Mouse (Mus musculus) lung, embryonic 16.5 days (tissue): ENCODE results near the gene Rasl11b. TPM values are rescaled to one million over a fixed set of nuclear protein-coding genes. Genes with fewer than 3 reads are reported as not detected.

Experiments
- ATAC-seq: fragments of 200-750 bp; cut with Nextera tagmentation; 2 replicates; pipeline ENCODE4 v1.8.0; 2017; ENCODE audit warnings: low read depth, mild to moderate bottlenecking, moderate library complexity
- H3K27ac ChIP-seq: fragments of 300-500 bp; sonication (generic); 2 replicates; pipeline ENCODE4 v1.5.1; 2014; ENCODE audit warnings: mild to moderate bottlenecking, control low read depth, low read length
- H3K27me3 ChIP-seq: fragments of 300-500 bp; sonication (generic); 2 replicates; pipeline ENCODE4 v1.6.1; 2014; ENCODE audit warnings: low read depth, low read length, mixed read lengths; ENCODE audit not compliant: control insufficient read depth, insufficient read depth
- H3K36me3 ChIP-seq: fragments of 300-500 bp; sonication (generic); 2 replicates; pipeline ENCODE4 v1.6.1; 2014; ENCODE audit warnings: low read length; ENCODE audit not compliant: control insufficient read depth, insufficient read depth
- H3K4me1 ChIP-seq: fragments of 300-500 bp; sonication (generic); replicated peaks from 2 replicates; pipeline ENCODE4 v1.6.1; 2014; ENCODE audit warnings: low read length, mixed read lengths; ENCODE audit not compliant: control insufficient read depth, insufficient read depth
- H3K4me2 ChIP-seq: fragments of 300-500 bp; sonication (generic); 2 replicates; pipeline ENCODE4 v1.6.1; 2014; ENCODE audit warnings: low read depth, low read length, control low read depth
- H3K4me3 ChIP-seq: fragments of 300-500 bp; sonication (generic); 2 replicates; pipeline ENCODE4 v1.5.1; 2014; ENCODE audit warnings: mild to moderate bottlenecking, low read length, control low read depth
- H3K9ac ChIP-seq: fragments of 300-500 bp; sonication (generic); 2 replicates; pipeline ENCODE4 v1.6.1; 2014; ENCODE audit warnings: low read length, control low read depth
- H3K9me3 ChIP-seq: fragments of 300-500 bp; sonication (generic); 2 replicates; pipeline ENCODE4 v1.6.1; 2016; ENCODE audit warnings: low read length; ENCODE audit not compliant: control insufficient read depth
- WGBS: fragments of 180-500 bp; shearing (Covaris S2); extraction: QIAGEN DNeasy Blood & Tissue Kit; methylation state at CpG from one replicate; pipeline ENCODE4 v1.1.7; 2014; 5-methylcytosine and 5-hydroxymethylcytosine counted together
- polyA plus RNA-seq: library from polyadenylated mRNA; unstranded; fragments of >200 nt; fragmentation: Nextera tagmentation; extraction: Ambion mirVana; gene quantifications from 2 replicates; pipeline ENCODE4 v1.2.1, GENCODE M21; 2015

Rasl11b gene
- polyA plus RNA-seq, 1 experiment from 2014 or later, result 182 TPM

DNA sequence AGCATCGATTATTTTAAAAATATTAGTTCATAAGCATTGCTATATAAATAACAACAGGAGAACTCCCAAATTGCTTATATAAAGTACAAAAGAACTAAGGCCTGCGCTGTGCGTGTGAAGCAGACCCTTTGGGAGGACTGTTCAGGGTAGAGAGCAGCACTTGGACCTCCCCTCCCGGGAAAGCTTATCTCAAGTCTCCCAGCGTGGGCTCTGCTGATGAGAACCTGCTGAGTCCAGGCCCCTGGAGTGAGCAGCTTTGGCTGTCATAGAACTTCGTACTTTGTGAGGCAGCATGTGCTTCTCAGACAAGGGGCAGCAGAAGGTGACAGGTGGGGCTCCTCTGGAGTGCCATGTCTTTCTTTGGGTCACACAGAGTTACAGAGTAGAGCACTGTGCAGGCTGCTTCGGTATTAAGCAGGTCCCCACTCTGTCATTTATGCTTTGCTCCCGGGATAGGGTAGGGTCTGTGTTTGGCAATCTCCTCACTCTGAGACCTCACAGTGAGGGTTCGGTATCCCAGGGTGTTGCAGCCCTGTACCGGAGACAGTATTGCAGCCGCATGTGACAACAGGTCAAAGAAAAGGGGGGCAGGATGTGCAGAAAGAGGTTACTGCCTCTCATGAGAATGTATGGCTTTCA is 34.8 kb downstream of the Rasl11b start:
- Histone ChIP-seq H3K36me3 (no peaks in the 10 kb centered on the region), H3K27me3 (no peaks in the 10 kb centered on the region), H3K9ac (0 out of 2 replicates have a peak overlapping the region, but pooled peaks have one; percentile 29), H3K9me3 (no peaks in the 10 kb centered on the region), H3K4me1 (peaks cover 19% of the 10 kb centered on the region), H3K4me2 (no peak overlapping the region), H3K27ac (peak overlapping the region; percentile 84), H3K4me3 (no peak overlapping the region)
- ATAC-seq, result peak; percentile 55
- 31% methylated on average over 11 of the region's 11 CpGs for whole genome bisulfite sequencing

DNA sequence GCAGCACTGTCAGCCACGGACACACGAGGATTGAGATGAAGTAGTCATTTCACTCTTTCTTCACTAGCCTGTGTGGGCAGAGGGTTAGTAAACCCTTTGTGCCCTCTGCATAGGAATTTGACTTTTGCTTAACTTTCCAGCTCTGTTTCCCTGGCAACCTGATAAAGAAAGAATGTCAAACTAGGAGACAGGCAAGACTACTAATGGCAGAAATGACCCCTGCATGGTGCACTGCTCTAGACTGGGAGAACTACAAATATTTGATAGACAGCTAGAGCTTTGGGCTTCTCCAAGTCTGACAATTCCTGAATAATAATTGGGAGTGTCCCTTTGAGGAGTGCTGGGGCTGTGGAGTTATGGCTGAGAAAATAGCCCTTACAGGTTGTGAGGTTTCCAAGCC is 35.4 kb downstream of the Rasl11b start:
- no peak overlapping the region for H3K4me2 ChIP-seq
- H3K4me3 ChIP-seq, result no peak overlapping the region

DNA sequence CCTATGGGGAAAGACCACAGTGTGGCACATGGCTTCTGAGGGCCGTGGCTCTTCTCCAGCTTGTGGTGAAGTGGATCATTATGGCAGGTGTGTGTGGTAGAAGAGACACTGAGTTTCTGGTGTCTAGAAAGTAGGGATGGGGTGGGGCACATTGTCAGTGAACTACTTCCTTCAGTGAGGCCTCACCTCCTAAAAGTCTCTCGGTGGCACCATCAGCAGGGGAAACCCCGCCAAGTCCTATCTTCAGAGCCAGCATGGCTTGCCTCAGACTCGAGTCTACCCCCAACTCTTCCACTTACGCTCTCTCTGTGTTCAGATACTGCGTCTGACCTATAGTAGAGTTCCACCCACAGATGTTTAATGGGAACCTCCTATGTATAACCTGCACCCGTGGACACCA is 38.7 kb downstream of the Rasl11b start:
- no peaks in the 10 kb centered on the region for H3K9me3 ChIP-seq
- H3K9ac ChIP-seq, result no peak overlapping the region
- ATAC-seq, result no peak
- H3K27me3 ChIP-seq, result no peaks in the 10 kb centered on the region
- H3K4me3 ChIP-seq, result no peak overlapping the region
- H3K27ac ChIP-seq, result no peak overlapping the region
- WGBS, result 82% methylated on average over 7 of the region's 7 CpGs
- peaks cover 19% of the 10 kb centered on the region for H3K4me1 ChIP-seq
- no peak overlapping the region for H3K4me2 ChIP-seq
- H3K36me3 ChIP-seq, result no peaks in the 10 kb centered on the region

More for the DNA sequence above, 35.4 kb downstream of the Rasl11b start:
- ATAC-seq, result peak; percentile 72
- Histone ChIP-seq H3K27me3 (no peaks in the 10 kb centered on the region), H3K9ac (no peak overlapping the region), H3K36me3 (no peaks in the 10 kb centered on the region), H3K4me1 (peaks cover 19% of the 10 kb centered on the region), H3K27ac (peak overlapping the region; percentile 84), H3K9me3 (no peaks in the 10 kb centered on the region)
- 22% methylated on average over 2 of the region's 2 CpGs for WGBS

- H3K4me1 ChIP-seq, result peaks cover 10% of the 10 kb centered on the region
- no peaks in the 10 kb centered on the region for H3K27me3 ChIP-seq
- no peak overlapping the region for H3K9ac ChIP-seq
- H3K27ac ChIP-seq, result no peak overlapping the region
- 64% methylated on average over 1 of the region's 1 CpGs for WGBS
- no peaks in the 10 kb centered on the region for H3K36me3 ChIP-seq
- no peak for ATAC-seq
- H3K4me3 ChIP-seq, result no peak overlapping the region
- H3K9me3 ChIP-seq, result no peaks in the 10 kb centered on the region
- no peak overlapping the region for H3K4me2 ChIP-seq
Measured at GRCm38 (mm10) chr5:74239369-74239768, 44.3 kb downstream of the Rasl11b start.

DNA sequence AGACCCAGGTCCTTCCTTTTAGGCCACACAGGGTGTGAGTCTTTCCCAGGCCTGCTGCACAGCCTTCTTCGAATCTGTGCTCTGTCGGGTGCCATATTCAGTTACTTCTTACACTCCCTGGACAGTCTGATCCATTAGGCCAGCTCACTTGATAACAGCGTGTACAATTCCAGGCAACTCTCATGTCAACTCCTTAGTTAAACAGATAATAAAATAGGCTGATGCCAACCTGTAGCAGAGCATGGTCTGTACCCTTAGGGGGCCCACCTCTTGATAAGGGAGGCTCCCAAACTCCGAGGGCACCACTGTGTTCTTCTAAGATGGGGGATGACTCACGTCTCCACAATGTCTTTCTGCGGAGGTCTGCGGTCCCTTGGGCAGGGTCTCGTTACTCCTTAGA is 45.2 kb downstream of the Rasl11b start:
- no peaks in the 10 kb centered on the region for H3K9me3 ChIP-seq
- H3K4me1 ChIP-seq, result peaks cover 10% of the 10 kb centered on the region
- H3K9ac ChIP-seq, result no peak overlapping the region
- 52% methylated on average over 8 of the region's 8 CpGs for WGBS
- no peak overlapping the region for H3K4me3 ChIP-seq
- H3K36me3 ChIP-seq, result no peaks in the 10 kb centered on the region
- peak overlapping the region; percentile 31 for H3K4me2 ChIP-seq
- no peak for ATAC-seq
- H3K27ac ChIP-seq, result peak overlapping the region; percentile 83
- no peaks in the 10 kb centered on the region for H3K27me3 ChIP-seq

DNA sequence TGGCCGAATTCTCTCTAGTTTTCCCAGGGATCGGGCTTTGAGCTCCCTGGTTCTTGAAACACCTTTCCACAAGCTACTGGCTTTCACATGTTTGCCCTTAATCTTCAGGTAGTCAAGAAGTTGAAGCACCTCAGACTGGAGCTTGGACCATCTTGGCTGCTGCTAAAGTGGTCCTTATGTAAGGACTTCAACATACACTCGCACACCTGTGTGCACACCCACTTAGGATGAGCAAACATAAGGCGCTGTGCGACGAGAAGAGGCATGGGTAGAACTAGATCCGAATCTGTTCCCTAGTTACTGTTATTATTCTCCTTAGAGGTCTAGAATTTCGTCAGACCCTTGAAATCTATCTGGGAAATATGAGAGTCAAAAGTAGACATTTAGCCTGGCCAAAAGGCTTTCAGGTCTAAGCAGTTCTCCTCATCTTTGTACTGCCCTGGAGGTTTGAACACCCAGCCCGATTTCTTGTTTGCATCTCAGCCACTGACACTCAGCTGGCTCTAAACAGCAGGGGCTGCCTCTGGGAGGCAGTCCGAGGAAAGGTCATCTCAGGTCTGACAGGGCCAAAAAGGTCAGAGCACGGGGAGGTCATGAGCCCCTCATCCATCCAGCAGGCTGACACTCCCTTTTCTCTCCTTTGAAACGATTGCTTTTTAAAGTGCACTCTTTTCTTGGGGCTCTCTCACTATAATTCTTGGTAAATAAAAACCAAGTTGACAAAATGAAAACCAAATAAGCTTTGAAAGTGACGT is 46.0 kb downstream of the Rasl11b start:
- Histone ChIP-seq H3K9ac (no peak overlapping the region), H3K9me3 (no peaks in the 10 kb centered on the region), H3K4me2 (peak overlapping the region; percentile 31; the same call in 1 of the 2 replicates), H3K4me1 (peaks cover 10% of the 10 kb centered on the region), H3K36me3 (no peaks in the 10 kb centered on the region), H3K27me3 (no peaks in the 10 kb centered on the region), H3K4me3 (no peak overlapping the region), H3K27ac (peak overlapping the region; percentile 83)
- peak; percentile 94 for ATAC-seq
- WGBS, result 45% methylated on average over 13 of the region's 13 CpGs

DNA sequence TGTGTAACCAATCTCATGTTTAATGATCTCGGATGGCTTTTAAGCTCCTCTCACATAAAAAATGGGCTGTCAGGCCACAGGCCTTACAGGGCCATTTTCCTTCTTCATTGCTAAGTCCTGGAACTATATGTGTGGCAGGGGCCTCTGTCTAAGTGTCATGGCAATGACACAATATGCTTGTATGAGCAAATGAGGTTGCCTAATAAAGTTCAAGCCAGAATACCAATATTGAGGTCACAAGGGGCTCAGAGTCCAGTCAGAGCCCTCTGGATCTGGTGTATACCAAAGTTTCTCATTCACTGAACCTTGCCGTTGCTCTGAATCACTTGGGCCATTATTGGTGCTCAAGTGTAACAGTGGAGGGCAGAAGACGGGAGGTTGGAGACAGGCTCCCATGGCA is 47.6 kb downstream of the Rasl11b start:
- H3K4me2 ChIP-seq, result no peak overlapping the region
- no peaks in the 10 kb centered on the region for H3K36me3 ChIP-seq
- H3K27ac ChIP-seq, result no peak overlapping the region
- 51% methylated on average over 3 of the region's 3 CpGs for WGBS
- H3K9me3 ChIP-seq, result no peaks in the 10 kb centered on the region
- no peak overlapping the region for H3K4me3 ChIP-seq
- ATAC-seq, result no peak
- H3K27me3 ChIP-seq, result no peaks in the 10 kb centered on the region
- H3K9ac ChIP-seq, result no peak overlapping the region
- H3K4me1 ChIP-seq, result peaks cover 10% of the 10 kb centered on the region

DNA sequence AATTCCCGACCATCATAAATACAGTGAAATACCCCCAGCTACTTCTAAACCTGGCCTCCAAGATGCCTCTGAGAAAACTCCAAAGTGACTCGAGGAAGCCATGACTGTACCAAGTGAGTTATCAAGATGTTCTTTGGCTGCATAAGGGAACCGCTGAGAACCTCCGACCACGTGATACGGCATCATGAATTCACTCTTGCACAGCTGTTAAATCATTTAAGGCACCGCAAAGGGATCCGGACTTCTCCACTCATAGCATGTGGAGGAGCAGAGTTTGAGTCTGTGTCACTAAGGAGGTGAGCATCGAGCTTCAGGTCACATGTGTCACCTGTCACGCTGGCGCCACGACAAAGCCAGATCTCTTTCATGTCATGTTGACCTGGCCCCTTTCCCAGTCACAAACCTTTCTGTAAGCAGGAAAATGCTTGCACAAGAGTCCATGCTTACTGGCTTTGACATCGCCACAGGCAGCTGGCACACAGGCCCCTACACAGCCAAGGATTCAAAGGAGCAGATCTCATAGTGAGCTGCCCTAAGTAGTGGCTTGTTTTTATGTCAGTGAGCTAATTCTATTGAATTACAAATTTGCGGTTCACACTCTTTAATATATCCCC is 49.4 kb downstream of the Rasl11b start:
- H3K4me1 ChIP-seq, result peaks cover 10% of the 10 kb centered on the region
- no peaks in the 10 kb centered on the region for H3K27me3 ChIP-seq
- H3K36me3 ChIP-seq, result no peaks in the 10 kb centered on the region
- no peaks in the 10 kb centered on the region for H3K9me3 ChIP-seq
- no peak for ATAC-seq
- no peak overlapping the region for H3K4me3 ChIP-seq
- no peak overlapping the region for H3K4me2 ChIP-seq
- H3K27ac ChIP-seq, result no peak overlapping the region
- no peak overlapping the region for H3K9ac ChIP-seq
- WGBS, result 76% methylated on average over 14 of the region's 14 CpGs

GRCm38 (mm10) chr5:74245641-74246145 is 50.6 kb downstream of the Rasl11b start:
- WGBS, result 82% methylated on average over 8 of the region's 8 CpGs
- no peak for ATAC-seq
- no peak overlapping the region for H3K4me2 ChIP-seq
- H3K36me3 ChIP-seq, result no peaks in the 10 kb centered on the region
- H3K4me1 ChIP-seq, result peaks cover 9% of the 10 kb centered on the region
- H3K4me3 ChIP-seq, result no peak overlapping the region
- no peaks in the 10 kb centered on the region for H3K9me3 ChIP-seq
- H3K27me3 ChIP-seq, result no peaks in the 10 kb centered on the region
- H3K27ac ChIP-seq, result no peak overlapping the region
- H3K9ac ChIP-seq, result no peak overlapping the region
